Mouse (Mus musculus) inflammation-experienced regulatory T-cells (primary cell): Measurements from ENCODE around the gene Mbd3l1. TPM values are rescaled to one million over a fixed set of nuclear protein-coding genes. Genes with fewer than 3 reads are reported as not detected.

Experiments used
- polyA plus RNA-seq, 2 experiments: library from polyadenylated mRNA; unstranded; fragments of 100-300 nt; shearing (Covaris generic); gene quantifications; one replicate each; pipeline ENCODE4 v1.2.1; 2017

The Mbd3l1 gene
- polyA plus RNA-seq = not detected

GRCm38 (mm10) chr9:18478168-18478567 lies at the start of gene Mbd3l1, which contains the start of gene Zfp558:
Gene Mbd3l1, plus strand, starts transcription at chr9:18478359.
Gene Zfp558, minus strand, starts transcription at chr9:18478268.

DNA sequence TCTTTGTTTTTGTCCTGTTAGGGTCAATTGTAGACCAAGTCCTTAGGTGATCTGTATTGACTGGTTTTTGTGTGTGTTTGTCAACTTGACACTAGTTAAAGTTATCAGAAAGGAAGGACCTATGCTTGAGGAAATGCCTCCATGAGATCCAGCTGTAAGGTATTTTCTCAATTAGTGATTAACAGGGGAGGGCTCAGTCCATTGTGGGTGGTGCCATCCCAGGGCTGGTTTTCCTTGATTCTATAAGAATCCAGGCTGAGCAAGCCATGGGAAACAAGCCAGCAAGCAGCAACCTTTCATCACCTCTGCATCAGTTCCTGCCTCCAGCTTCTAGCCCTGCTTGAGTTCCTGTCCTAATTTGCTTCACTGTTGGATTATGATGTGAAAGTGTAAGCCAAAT lies 47.8 kb upstream of the Mbd3l1 start, which contains the start of gene Mbd3l2:
TSS of gene Mbd3l2 (plus strand) at position 301 of the 400 bp plus-strand sequence.

Other genes with a start within 250 kb of the Mbd3l1 start
- 100 to 1,000 TPM; 136 to 157 TPM for gene Chordc1, start 186.2 kb upstream of the Mbd3l1 start, polyA plus RNA-seq
- 1 to 10 TPM in 1 of 2 experiments, under 1 TPM in 1; 0.64 to 1.8 TPM for gene Naalad2, start 75.4 kb upstream of the Mbd3l1 start, polyA plus RNA-seq
- under 1 TPM; 0.16 to 0.66 TPM for gene Ubtfl1, start 73.9 kb upstream of the Mbd3l1 start, polyA plus RNA-seq
- gene Mbd3l2, start 47.7 kb upstream of the Mbd3l1 start, polyA plus RNA-seq = not detected
- 1 to 10 TPM; 1.4 to 2.4 TPM for gene Zfp558, start 91 bp upstream of the Mbd3l1 start, polyA plus RNA-seq
- gene Muc16, start 196.2 kb downstream of the Mbd3l1 start, polyA plus RNA-seq = under 1 TPM; 0.24 to 0.57 TPM